Mouse (Mus musculus) kidney, postnatal 10 days (tissue): ENCODE measurements at regions not wholly inside any gene's neighbourhood (a gene's known extent, or its start where the extent isn't known, plus 50 kb on each side); places are given as distances from the start of the nearest gene placed in this dataset.

Experiments
- DNase-seq: peaks from one replicate; pipeline ENCODE4 v3.0.0; 2021; ENCODE audit warnings: mixed read lengths

DNA sequence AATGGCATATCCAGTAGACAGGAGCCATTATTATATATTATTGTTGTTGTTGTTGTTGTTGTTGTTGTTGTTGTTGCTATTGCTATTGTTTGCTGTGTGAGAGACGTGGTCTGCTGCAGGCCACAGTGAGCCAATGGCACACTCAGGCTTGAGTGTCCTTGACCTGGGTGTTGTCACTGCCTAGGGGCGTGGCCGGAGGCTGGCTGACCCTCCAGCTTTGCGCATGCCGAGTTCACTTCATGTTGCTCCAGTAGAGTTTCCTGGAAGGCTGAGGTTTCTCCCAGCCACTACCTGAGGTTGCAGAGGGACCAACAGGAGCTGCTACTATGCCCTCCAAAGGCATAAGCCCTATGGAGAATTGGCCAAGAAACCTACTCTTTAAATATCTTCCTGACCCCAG is 83.1 kb upstream of the Csf3r start:
- no peak for DNase-seq

GRCm38 (mm10) chr4:125941916-125942315 is 82.4 kb upstream of the Csf3r start:
- DNase-seq, result peak; percentile 41

- no peak for DNase-seq
Observed at GRCm38 (mm10) chr4:125945062-125945461, 79.3 kb upstream of the Csf3r start.

GRCm38 (mm10) chr4:125959426-125959825 is 64.9 kb upstream of the Csf3r start:
- DNase-seq, result no peak

DNA sequence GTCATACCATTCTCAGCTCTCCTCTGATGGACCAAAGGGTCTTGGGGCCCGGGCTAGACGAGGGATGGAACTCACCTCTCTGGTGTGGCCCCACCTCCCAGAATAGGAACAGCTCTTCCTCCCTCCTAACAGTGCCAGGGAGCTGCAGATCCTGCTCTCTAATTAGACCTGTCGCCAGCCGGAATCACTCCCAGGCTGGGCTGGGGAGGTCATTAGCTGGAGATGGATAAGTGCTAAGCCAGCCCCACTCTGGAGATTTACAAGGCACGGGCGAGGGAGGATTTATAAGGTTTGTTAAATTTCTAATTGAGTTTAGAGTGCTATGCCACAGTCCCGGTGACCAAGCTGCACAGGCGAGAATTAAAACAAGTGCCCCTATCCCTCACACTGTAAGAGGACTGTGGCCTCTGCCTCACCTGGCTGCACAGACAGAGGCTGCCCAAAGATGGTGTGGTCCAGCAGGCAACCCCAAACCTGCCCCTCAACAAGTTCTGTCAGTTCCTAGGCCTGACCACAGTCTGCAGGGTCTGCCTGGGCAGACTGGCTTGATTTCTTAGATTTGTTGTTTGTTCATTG is 63.6 kb upstream of the Csf3r start:
- no peak for DNase-seq

- peak; percentile 87 for DNase-seq
Observed at GRCm38 (mm10) chr4:125962677-125963076, 61.7 kb upstream of the Csf3r start.
